Mouse (Mus musculus): ENCODE results near the gene Gm13279. TPM values are rescaled to one million over a fixed set of nuclear protein-coding genes. Genes with fewer than 3 reads are reported as not detected.
"Not testable (repeated sequence)": the region's sequence is repeated elsewhere in the genome, so short reads cannot be mapped to it uniquely, and the experiment has no call there.

The Gm13279 gene
- polyA plus RNA-seq (2014; fragmentation: Nextera tagmentation; extraction: Ambion mirVana), result not detected in 2 replicates

DNA sequence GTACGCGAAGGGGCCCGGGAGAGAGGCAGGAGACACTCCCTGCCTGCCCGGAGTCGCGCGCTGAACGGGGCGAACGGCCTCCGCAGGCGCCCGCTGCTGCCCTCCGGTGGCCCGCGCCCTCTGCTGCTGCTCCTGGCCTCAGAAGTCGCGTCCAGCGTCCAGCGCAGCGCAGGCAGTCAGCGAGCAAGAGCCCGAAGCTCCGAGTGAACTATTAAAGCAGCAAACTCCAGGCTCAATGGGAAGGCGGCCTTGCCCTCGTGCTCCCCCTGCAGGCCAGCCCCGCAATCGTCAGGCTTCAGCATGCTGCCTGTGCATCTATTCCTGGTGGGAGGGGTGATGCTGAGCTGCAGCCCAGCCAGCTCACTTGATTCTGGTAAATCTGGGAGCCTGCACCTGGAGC is at the start of gene Gm13279:
Gene Gm13279 (plus strand): TSS at position 301 of the 400 bp plus-strand sequence.
- H3K4me2 ChIP-seq (replicated peaks; ENCODE audit: low read depth, low read length); H3K36me3 ChIP-seq (ENCODE audit: control insufficient read depth, insufficient read depth, low read length); ATAC-seq (ENCODE audit: insufficient number of reproducible peaks, insufficient read depth, low FRiP score, low read depth); H3K9ac ChIP-seq (replicated peaks; ENCODE audit: low read depth, low read length); H3K9me3 ChIP-seq (ENCODE audit: control insufficient read depth, low read depth, low read length); H3K4me1 ChIP-seq (ENCODE audit: control insufficient read depth, insufficient read depth, low read length); H3K4me3 ChIP-seq (ENCODE audit: low read depth, low read length); H3K27ac ChIP-seq (ENCODE audit: low read length); H3K27me3 ChIP-seq (ENCODE audit: control insufficient read depth, insufficient read depth, low read length): not testable (repeated sequence)
- WGBS, result no CpG with 5 or more reads among the region's 28 CpGs

GRCm38 (mm10) chr4:88749926-88750325 is 47.3 kb upstream of the Gm13279 start:
- Histone ChIP-seq H3K27me3 (ENCODE audit: control insufficient read depth, insufficient read depth, low read length) (no peaks in the 10 kb centered on the region), H3K36me3 (ENCODE audit: control insufficient read depth, insufficient read depth, low read length) (no peaks in the 10 kb centered on the region), H3K4me2 (replicated peaks; ENCODE audit: low read depth, low read length) (no peak overlapping the region), H3K9me3 (ENCODE audit: control insufficient read depth, low read depth, low read length) (no peaks in the 10 kb centered on the region), H3K27ac (ENCODE audit: low read length) (no peak overlapping the region), H3K4me3 (ENCODE audit: low read depth, low read length) (no peak overlapping the region), H3K4me1 (ENCODE audit: control insufficient read depth, insufficient read depth, low read length) (no peaks in the 10 kb centered on the region), H3K9ac (replicated peaks; ENCODE audit: low read depth, low read length) (no peak overlapping the region)
- WGBS, result 50% methylated on average over 6 of the region's 6 CpGs
- no peak for ATAC-seq (ENCODE audit: insufficient number of reproducible peaks, insufficient read depth, low FRiP score, low read depth)

- H3K27ac ChIP-seq (ENCODE audit: low read length); H3K36me3 ChIP-seq (ENCODE audit: control insufficient read depth, insufficient read depth, low read length); H3K4me2 ChIP-seq (replicated peaks; ENCODE audit: low read depth, low read length); ATAC-seq (ENCODE audit: insufficient number of reproducible peaks, insufficient read depth, low FRiP score, low read depth); H3K9me3 ChIP-seq (ENCODE audit: control insufficient read depth, low read depth, low read length); H3K4me1 ChIP-seq (ENCODE audit: control insufficient read depth, insufficient read depth, low read length); H3K9ac ChIP-seq (replicated peaks; ENCODE audit: low read depth, low read length); H3K27me3 ChIP-seq (ENCODE audit: control insufficient read depth, insufficient read depth, low read length); H3K4me3 ChIP-seq (ENCODE audit: low read depth, low read length): not testable (repeated sequence)
- WGBS, result 67% methylated on average over 15 of the region's 15 CpGs
Measured at GRCm38 (mm10) chr4:88754818-88755340, 42.3 kb upstream of the Gm13279 start, which contains the start of gene Gm13271. Gm13271 (plus strand) TSS chr4:88754868.

- H3K36me3 ChIP-seq (ENCODE audit: control insufficient read depth, insufficient read depth, low read length); H3K27me3 ChIP-seq (ENCODE audit: control insufficient read depth, insufficient read depth, low read length); ATAC-seq (ENCODE audit: insufficient number of reproducible peaks, insufficient read depth, low FRiP score, low read depth); H3K4me1 ChIP-seq (ENCODE audit: control insufficient read depth, insufficient read depth, low read length); H3K9me3 ChIP-seq (ENCODE audit: control insufficient read depth, low read depth, low read length): not testable (repeated sequence)
- peak overlapping the region; percentile 61 for H3K4me2 ChIP-seq (replicated peaks; ENCODE audit: low read depth, low read length)
- H3K27ac ChIP-seq (ENCODE audit: low read length), result peak overlapping the region; percentile 93
- 11% methylated on average over 28 of the region's 31 CpGs for WGBS
- H3K9ac ChIP-seq (replicated peaks; ENCODE audit: low read depth, low read length), result peak overlapping the region; percentile 52
- H3K4me3 ChIP-seq (ENCODE audit: low read depth, low read length), result peak overlapping the region; percentile 42
Measured at GRCm38 (mm10) chr4:88756581-88757513, 40.4 kb upstream of the Gm13279 start.

GRCm38 (mm10) chr4:88757628-88758031 is 39.6 kb upstream of the Gm13279 start:
- H3K9ac ChIP-seq (replicated peaks; ENCODE audit: low read depth, low read length); H3K36me3 ChIP-seq (ENCODE audit: control insufficient read depth, insufficient read depth, low read length); H3K27me3 ChIP-seq (ENCODE audit: control insufficient read depth, insufficient read depth, low read length); H3K4me1 ChIP-seq (ENCODE audit: control insufficient read depth, insufficient read depth, low read length); H3K9me3 ChIP-seq (ENCODE audit: control insufficient read depth, low read depth, low read length): not testable (repeated sequence)
- Histone ChIP-seq H3K27ac (ENCODE audit: low read length) (peak overlapping the region; percentile 93), H3K4me2 (replicated peaks; ENCODE audit: low read depth, low read length) (peak overlapping the region; percentile 61), H3K4me3 (ENCODE audit: low read depth, low read length) (peak overlapping the region; percentile 42)
- peak; percentile 99 for ATAC-seq (ENCODE audit: insufficient number of reproducible peaks, insufficient read depth, low FRiP score, low read depth)
- 0% methylated on average over 11 of the region's 21 CpGs for WGBS

GRCm38 (mm10) chr4:88758751-88759150 is 38.4 kb upstream of the Gm13279 start:
- H3K4me2 ChIP-seq (replicated peaks; ENCODE audit: low read depth, low read length); ATAC-seq (ENCODE audit: insufficient number of reproducible peaks, insufficient read depth, low FRiP score, low read depth); H3K27me3 ChIP-seq (ENCODE audit: control insufficient read depth, insufficient read depth, low read length); H3K4me1 ChIP-seq (ENCODE audit: control insufficient read depth, insufficient read depth, low read length); H3K36me3 ChIP-seq (ENCODE audit: control insufficient read depth, insufficient read depth, low read length); H3K27ac ChIP-seq (ENCODE audit: low read length); H3K9me3 ChIP-seq (ENCODE audit: control insufficient read depth, low read depth, low read length); H3K9ac ChIP-seq (replicated peaks; ENCODE audit: low read depth, low read length); H3K4me3 ChIP-seq (ENCODE audit: low read depth, low read length): not testable (repeated sequence)
- 85% methylated on average over 9 of the region's 9 CpGs for WGBS

DNA sequence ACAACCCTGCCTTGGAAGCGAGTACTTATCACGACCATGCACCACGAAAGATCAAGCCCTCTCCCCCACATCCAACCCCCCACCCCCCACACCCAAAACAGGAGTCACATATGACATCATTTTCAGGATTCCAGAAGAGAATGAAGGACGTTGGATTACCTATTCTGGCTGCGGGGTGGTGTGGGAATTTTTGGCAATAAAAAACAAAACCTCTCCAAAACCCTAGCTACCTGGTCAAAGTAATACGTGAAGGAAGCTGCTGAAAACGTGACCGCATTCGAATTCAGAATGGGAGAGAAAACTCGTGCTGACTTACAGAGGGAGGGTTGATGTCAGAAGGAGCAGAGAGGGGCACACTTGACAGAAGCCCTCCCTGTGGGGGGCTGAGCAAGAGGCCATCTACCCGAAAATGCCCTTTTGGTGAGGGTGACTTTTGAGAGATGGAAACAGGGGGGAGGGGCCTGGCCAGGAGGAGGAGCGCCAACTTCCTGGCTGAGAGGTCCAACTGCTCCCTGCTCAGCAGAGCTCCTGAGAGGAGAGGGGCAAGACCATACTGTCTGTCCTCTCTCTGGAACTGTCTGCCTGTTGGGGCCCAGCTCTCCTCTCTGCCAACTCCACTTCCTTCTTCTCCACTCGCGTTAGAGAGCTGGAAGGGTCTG is 37.5 kb upstream of the Gm13279 start, which contains the start of gene Gm13283:
Gene Gm13283 (plus strand): TSS at position 510 of the 659 bp plus-strand sequence.
- not testable (repeated sequence) for H3K9me3 ChIP-seq (ENCODE audit: control insufficient read depth, low read depth, low read length)

DNA sequence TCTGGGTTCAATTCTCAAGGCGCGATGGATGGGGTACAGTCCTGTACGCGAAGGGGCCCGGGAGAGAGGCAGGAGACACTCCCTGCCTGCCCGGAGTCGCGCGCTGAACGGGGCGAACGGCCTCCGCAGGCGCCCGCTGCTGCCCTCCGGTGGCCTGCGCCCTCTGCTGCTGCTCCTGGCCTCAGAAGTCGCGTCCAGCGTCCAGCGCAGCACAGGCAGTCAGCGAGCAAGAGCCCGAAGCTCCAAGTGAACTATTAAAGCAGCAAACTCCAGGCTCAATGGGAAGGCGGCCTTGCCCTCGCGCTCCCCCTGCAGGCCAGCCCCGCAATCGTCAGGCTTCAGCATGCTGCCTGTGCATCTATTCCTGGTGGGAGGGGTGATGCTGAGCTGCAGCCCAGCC is 36.8 kb upstream of the Gm13279 start:
- not testable (repeated sequence) for H3K9me3 ChIP-seq (ENCODE audit: control insufficient read depth, low read depth, low read length); ATAC-seq (ENCODE audit: insufficient number of reproducible peaks, insufficient read depth, low FRiP score, low read depth); H3K36me3 ChIP-seq (ENCODE audit: control insufficient read depth, insufficient read depth, low read length); H3K27me3 ChIP-seq (ENCODE audit: control insufficient read depth, insufficient read depth, low read length); H3K4me1 ChIP-seq (ENCODE audit: control insufficient read depth, insufficient read depth, low read length); H3K9ac ChIP-seq (replicated peaks; ENCODE audit: low read depth, low read length); H3K27ac ChIP-seq (ENCODE audit: low read length)
- Histone ChIP-seq H3K4me2 (replicated peaks; ENCODE audit: low read depth, low read length) (peak overlapping the region; percentile 30), H3K4me3 (ENCODE audit: low read depth, low read length) (peak overlapping the region; percentile 16; the same call in 1 of the 2 replicates)
- WGBS, result 0% methylated on average over 21 of the region's 28 CpGs

More for the DNA sequence above, 37.5 kb upstream of the Gm13279 start, which contains the start of gene Gm13283:
- H3K27ac ChIP-seq (ENCODE audit: low read length); ATAC-seq (ENCODE audit: insufficient number of reproducible peaks, insufficient read depth, low FRiP score, low read depth); H3K9ac ChIP-seq (replicated peaks; ENCODE audit: low read depth, low read length); H3K36me3 ChIP-seq (ENCODE audit: control insufficient read depth, insufficient read depth, low read length); H3K27me3 ChIP-seq (ENCODE audit: control insufficient read depth, insufficient read depth, low read length); H3K4me1 ChIP-seq (ENCODE audit: control insufficient read depth, insufficient read depth, low read length): not testable (repeated sequence)
- Histone ChIP-seq H3K4me2 (replicated peaks; ENCODE audit: low read depth, low read length) (peak within 1 kb of the TSS; percentile 30), H3K4me3 (ENCODE audit: low read depth, low read length) (peak within 1 kb of the TSS; percentile 16; the same call in 1 of the 2 replicates)
- 24% methylated on average over 8 of the region's 14 CpGs for WGBS
